Mouse (Mus musculus): ENCODE data around the gene Stambp. TPM values are rescaled to one million over a fixed set of nuclear protein-coding genes. Genes with fewer than 3 reads are reported as not detected.
"Not testable (repeated sequence)": the region's sequence is repeated elsewhere in the genome, so short reads cannot be mapped to it uniquely, and the experiment has no call there.

Stambp gene
- polyA plus RNA-seq, 1 experiment from 2014 or later, result 29.4 TPM

DNA sequence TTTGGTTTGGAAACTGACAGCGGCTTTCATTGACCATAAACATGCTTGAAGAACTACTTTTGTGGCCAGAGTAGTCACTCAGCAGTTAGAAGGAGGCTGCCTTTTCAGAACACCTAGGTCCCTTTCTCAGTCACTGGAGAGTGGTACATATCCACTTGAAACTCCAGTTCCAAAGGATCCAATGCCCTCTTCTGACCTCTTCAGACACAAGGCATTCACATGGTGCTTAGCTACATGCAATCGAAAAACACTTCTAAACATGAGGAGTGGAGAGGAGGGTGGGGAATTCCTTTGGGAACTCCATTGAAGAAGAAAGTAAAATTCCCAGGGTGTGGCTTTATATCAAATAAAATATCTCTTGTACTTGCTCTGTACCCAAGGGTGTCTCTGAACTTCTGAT is 22.5 kb upstream of the Stambp start:
- H3K27ac ChIP-seq (ENCODE audit: low read length), result no peak overlapping the region
- H3K4me3 ChIP-seq (ENCODE audit: low read length), result no peak overlapping the region
- H3K36me3 ChIP-seq (ENCODE audit: insufficient read depth, low read length), result no peaks in the 10 kb centered on the region
- no peak for ATAC-seq (ENCODE audit: low FRiP score, low TSS enrichment)
- WGBS, result 91% methylated on average over 2 of the region's 2 CpGs
- H3K27me3 ChIP-seq (ENCODE audit: insufficient read depth, low read length), result peaks cover 7% of the 10 kb centered on the region
- H3K9ac ChIP-seq (replicated peaks; ENCODE audit: low read length), result no peak overlapping the region
- H3K9me3 ChIP-seq (ENCODE audit: low read length), result no peaks in the 10 kb centered on the region
- no peak overlapping the region for H3K4me2 ChIP-seq (replicated peaks; ENCODE audit: low read depth, low read length)
- H3K4me1 ChIP-seq (ENCODE audit: insufficient read depth, low read length), result no peaks in the 10 kb centered on the region

DNA sequence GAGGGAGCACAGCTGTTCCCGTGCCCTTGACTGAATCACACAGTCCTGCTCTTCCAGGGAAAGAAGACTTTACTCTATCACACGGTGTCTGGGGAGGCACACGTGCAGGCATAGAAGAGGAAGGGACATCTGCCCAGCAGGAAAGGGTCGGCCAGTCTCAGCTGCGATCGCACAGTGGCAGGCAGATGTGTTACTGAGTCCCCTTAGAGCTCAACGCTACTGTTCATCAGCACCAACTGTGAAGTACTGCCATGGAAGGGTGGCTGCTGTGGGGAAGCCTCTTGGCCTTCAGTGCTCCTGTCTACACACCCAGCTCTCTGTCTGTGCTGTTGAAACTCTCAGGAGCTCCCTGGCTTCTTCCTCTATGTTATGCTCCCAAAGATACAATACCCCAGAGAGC is 21.4 kb upstream of the Stambp start:
- Histone ChIP-seq H3K27ac (ENCODE audit: low read length) (no peak overlapping the region), H3K9ac (replicated peaks; ENCODE audit: low read length) (no peak overlapping the region), H3K4me3 (ENCODE audit: low read length) (no peak overlapping the region), H3K4me2 (replicated peaks; ENCODE audit: low read depth, low read length) (no peak overlapping the region), H3K27me3 (ENCODE audit: insufficient read depth, low read length) (no peaks in the 10 kb centered on the region), H3K9me3 (ENCODE audit: low read length) (no peaks in the 10 kb centered on the region), H3K4me1 (ENCODE audit: insufficient read depth, low read length) (no peaks in the 10 kb centered on the region), H3K36me3 (ENCODE audit: insufficient read depth, low read length) (no peaks in the 10 kb centered on the region)
- WGBS, result 78% methylated on average over 7 of the region's 7 CpGs
- ATAC-seq (ENCODE audit: low FRiP score, low TSS enrichment), result no peak

DNA sequence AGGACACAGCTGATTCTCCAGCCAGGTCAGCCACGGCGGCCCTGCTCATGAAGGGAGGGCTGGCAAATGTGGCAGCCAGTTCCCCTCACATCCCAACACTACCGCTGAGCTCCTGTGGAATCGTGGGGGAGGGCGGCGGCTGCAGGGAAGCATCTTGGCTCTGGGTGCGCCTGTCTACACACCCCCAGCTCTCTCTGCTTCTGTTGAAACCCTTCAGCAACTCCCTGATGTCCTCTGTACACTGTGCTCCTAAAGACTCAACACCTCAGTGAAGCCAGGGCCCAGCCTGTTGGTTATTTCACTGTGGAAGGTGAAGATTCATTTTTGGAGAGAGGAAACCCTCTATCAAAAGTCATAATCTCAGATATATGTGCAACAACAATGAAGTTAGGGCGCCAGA is 19.5 kb upstream of the Stambp start:
- 60% methylated on average over 8 of the region's 8 CpGs for WGBS
- Histone ChIP-seq H3K9me3 (ENCODE audit: low read length) (no peaks in the 10 kb centered on the region), H3K36me3 (ENCODE audit: insufficient read depth, low read length) (no peaks in the 10 kb centered on the region), H3K4me2 (replicated peaks; ENCODE audit: low read depth, low read length) (no peak overlapping the region), H3K4me3 (ENCODE audit: low read length) (no peak overlapping the region), H3K27ac (ENCODE audit: low read length) (no peak overlapping the region), H3K4me1 (ENCODE audit: insufficient read depth, low read length) (no peaks in the 10 kb centered on the region), H3K27me3 (ENCODE audit: insufficient read depth, low read length) (no peaks in the 10 kb centered on the region), H3K9ac (replicated peaks; ENCODE audit: low read length) (no peak overlapping the region)
- ATAC-seq (ENCODE audit: low FRiP score, low TSS enrichment), result no peak

DNA sequence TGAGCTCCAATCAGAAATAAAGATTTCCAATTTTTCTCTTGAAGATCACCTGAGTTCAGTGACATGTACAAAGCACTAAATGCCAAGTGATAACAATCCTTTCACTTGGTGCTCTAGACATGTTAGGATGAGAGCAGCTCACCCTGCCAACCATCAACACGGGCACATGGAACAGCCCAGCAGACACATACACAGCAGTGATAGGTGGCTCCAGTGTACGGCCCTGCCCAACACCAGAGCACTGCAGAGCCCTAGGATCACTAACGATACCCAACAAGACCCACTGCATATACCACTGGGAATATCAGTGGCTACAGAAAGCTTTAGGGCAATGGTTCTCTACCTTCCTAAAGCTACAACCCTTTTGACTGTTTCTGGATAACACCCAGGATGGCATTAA is 17.8 kb upstream of the Stambp start:
- Histone ChIP-seq H3K27ac (ENCODE audit: low read length) (no peak overlapping the region), H3K27me3 (ENCODE audit: insufficient read depth, low read length) (no peaks in the 10 kb centered on the region), H3K4me3 (ENCODE audit: low read length) (no peak overlapping the region), H3K9me3 (ENCODE audit: low read length) (no peaks in the 10 kb centered on the region), H3K36me3 (ENCODE audit: insufficient read depth, low read length) (no peaks in the 10 kb centered on the region), H3K9ac (replicated peaks; ENCODE audit: low read length) (no peak overlapping the region), H3K4me2 (replicated peaks; ENCODE audit: low read depth, low read length) (no peak overlapping the region), H3K4me1 (ENCODE audit: insufficient read depth, low read length) (no peaks in the 10 kb centered on the region)
- ATAC-seq (ENCODE audit: low FRiP score, low TSS enrichment), result no peak
- WGBS, result 88% methylated on average over 3 of the region's 3 CpGs

DNA sequence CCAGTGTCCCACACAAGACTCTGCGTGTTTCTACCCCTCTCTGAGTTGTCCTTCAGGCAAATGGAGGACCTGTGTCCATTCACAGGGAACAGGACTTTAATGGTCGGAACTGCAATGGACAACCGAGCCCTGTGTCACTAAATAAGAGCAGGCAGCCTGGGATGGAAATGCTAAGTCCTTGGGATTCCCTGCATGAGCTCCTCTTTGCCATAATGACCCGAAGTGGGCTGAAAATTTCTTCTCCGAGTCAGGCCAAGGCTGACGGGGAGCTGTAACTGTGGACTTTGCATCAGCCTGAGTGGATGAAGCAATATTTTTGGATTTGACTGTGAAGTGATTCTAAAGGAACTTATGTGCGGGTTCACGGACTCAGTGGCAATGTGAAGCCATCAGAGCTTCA is 14.7 kb upstream of the Stambp start:
- H3K9me3 ChIP-seq (ENCODE audit: low read length); H3K4me2 ChIP-seq (replicated peaks; ENCODE audit: low read depth, low read length); H3K27me3 ChIP-seq (ENCODE audit: insufficient read depth, low read length); H3K4me1 ChIP-seq (ENCODE audit: insufficient read depth, low read length); ATAC-seq (ENCODE audit: low FRiP score, low TSS enrichment); H3K9ac ChIP-seq (replicated peaks; ENCODE audit: low read length); H3K36me3 ChIP-seq (ENCODE audit: insufficient read depth, low read length); H3K27ac ChIP-seq (ENCODE audit: low read length); H3K4me3 ChIP-seq (ENCODE audit: low read length): not testable (repeated sequence)
- WGBS, result 83% methylated on average over 8 of the region's 8 CpGs

DNA sequence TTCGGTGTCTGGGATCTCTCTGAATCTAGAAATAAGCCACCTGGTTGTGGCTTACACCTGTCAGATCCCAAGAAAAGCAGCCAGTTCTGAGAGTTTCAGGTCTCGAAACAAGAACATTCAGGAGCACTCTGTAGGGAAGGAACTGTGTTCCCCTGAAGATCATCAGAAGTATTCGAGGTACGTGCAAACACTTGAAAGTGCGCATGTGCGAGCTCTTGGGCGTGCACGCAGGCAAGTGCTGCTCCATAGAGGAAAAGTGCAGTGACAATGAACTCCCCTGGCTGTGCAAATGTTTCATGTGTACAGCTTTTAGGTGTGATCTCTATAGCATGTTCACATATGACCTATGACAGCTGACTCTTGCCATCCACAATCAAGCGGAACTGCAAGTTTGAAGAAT is 12.8 kb upstream of the Stambp start:
- H3K4me2 ChIP-seq (replicated peaks; ENCODE audit: low read depth, low read length); H3K27me3 ChIP-seq (ENCODE audit: insufficient read depth, low read length); H3K4me1 ChIP-seq (ENCODE audit: insufficient read depth, low read length); H3K9ac ChIP-seq (replicated peaks; ENCODE audit: low read length); H3K36me3 ChIP-seq (ENCODE audit: insufficient read depth, low read length); H3K4me3 ChIP-seq (ENCODE audit: low read length); ATAC-seq (ENCODE audit: low FRiP score, low TSS enrichment); H3K27ac ChIP-seq (ENCODE audit: low read length); H3K9me3 ChIP-seq (ENCODE audit: low read length): not testable (repeated sequence)
- WGBS, result 79% methylated on average over 9 of the region's 9 CpGs

DNA sequence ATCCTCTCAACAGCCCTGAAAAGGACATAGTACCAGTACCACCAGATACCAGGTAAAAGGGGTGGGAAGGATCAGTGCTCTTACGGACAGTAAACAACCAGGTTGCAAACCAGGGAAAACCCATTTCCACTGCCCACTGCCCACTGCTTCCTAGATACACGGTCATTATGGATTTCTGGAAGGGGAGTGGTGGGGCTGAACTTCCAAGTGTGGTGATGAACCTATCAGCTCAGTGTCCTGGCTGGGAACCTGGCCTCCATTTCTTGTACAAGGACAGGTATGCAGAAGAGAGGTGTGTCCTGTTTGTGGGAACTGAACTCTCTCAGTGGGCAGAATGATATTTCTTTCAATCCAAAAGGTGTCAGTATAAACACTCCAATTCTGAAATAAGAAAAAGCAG is 11.1 kb upstream of the Stambp start:
- no peak for ATAC-seq (ENCODE audit: low FRiP score, low TSS enrichment)
- no peaks in the 10 kb centered on the region for H3K9me3 ChIP-seq (ENCODE audit: low read length)
- H3K4me3 ChIP-seq (ENCODE audit: low read length), result no peak overlapping the region
- no peaks in the 10 kb centered on the region for H3K36me3 ChIP-seq (ENCODE audit: insufficient read depth, low read length)
- no peak overlapping the region for H3K27ac ChIP-seq (ENCODE audit: low read length)
- 76% methylated on average over 2 of the region's 2 CpGs for WGBS
- no peaks in the 10 kb centered on the region for H3K4me1 ChIP-seq (ENCODE audit: insufficient read depth, low read length)
- H3K27me3 ChIP-seq (ENCODE audit: insufficient read depth, low read length), result 0 out of 2 replicates have a peak, but pooled peaks cover 5% of the 10 kb centered on the region
- no peak overlapping the region for H3K9ac ChIP-seq (replicated peaks; ENCODE audit: low read length)
- H3K4me2 ChIP-seq (replicated peaks; ENCODE audit: low read depth, low read length), result no peak overlapping the region

DNA sequence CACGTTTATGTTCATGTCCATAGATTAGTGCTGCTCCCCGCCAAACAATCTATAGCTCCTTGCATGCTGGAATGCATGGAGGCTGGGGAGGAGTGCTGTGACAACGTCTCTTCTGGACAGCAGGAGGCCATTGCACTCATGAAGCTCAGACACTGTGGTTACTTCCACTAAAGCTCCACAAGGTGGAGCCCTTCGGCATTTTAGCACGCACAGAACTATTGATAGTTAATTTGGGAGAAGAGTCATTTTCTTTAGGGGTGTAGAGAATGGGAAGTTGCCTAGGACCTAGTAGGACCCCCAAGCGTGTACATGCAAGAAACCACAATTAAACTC is 10.4 kb upstream of the Stambp start:
- H3K4me2 ChIP-seq (replicated peaks; ENCODE audit: low read depth, low read length), result 0 out of 2 replicates have a peak overlapping the region, but pooled peaks have one; percentile 10
- no peaks in the 10 kb centered on the region for H3K4me1 ChIP-seq (ENCODE audit: insufficient read depth, low read length)
- no peak overlapping the region for H3K9ac ChIP-seq (replicated peaks; ENCODE audit: low read length)
- WGBS, result 3% methylated on average over 6 of the region's 6 CpGs
- H3K27me3 ChIP-seq (ENCODE audit: insufficient read depth, low read length), result 0 out of 2 replicates have a peak, but pooled peaks cover 5% of the 10 kb centered on the region
- no peak overlapping the region for H3K4me3 ChIP-seq (ENCODE audit: low read length)
- no peaks in the 10 kb centered on the region for H3K9me3 ChIP-seq (ENCODE audit: low read length)
- no peaks in the 10 kb centered on the region for H3K36me3 ChIP-seq (ENCODE audit: insufficient read depth, low read length)
- ATAC-seq (ENCODE audit: low FRiP score, low TSS enrichment), result peak; percentile 59; the same call in 1 of the 2 replicates
- no peak overlapping the region for H3K27ac ChIP-seq (ENCODE audit: low read length)

DNA sequence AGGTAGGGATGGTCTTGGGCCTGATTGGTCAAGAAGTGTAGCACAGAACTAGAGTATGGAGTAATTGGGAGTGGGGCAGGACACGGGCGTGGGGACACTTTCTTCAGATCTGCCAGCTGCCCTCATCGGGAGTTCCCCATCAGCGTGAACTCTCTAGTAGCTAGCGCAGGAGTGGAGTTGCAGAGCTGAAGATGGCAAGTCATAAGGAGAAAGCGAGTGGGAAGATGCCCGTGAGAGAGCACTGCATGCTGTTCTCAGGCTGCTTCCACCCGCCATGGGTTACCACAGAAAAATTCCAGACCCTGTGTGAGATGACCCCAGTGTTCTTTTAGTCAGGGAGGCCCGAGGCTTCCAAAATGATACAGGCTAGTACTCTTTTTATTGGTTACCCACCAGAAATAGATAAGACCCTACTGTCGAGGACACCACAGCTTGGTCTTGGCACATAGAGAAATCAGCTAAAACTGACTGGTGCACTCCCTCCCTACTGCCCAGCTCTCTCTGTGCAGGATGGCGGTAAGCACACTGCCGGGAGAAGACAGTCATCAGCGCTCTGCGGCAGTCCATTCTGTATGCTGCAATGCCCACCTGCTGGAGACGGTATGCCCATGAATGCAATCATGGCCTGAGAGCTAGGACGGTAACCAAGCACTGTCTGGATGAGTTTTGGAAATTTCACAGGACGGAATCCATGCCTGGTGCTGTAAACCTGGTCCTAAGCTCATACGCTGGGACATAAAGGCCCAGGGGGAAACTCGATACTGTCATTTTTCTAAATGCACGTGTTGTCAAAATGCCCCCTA is 9.8 kb upstream of the Stambp start:
- no peak for ATAC-seq (ENCODE audit: low FRiP score, low TSS enrichment)
- no peak overlapping the region for H3K27ac ChIP-seq (ENCODE audit: low read length)
- no peaks in the 10 kb centered on the region for H3K9me3 ChIP-seq (ENCODE audit: low read length)
- no peak overlapping the region for H3K9ac ChIP-seq (replicated peaks; ENCODE audit: low read length)
- H3K36me3 ChIP-seq (ENCODE audit: insufficient read depth, low read length), result no peaks in the 10 kb centered on the region
- no peak overlapping the region for H3K4me3 ChIP-seq (ENCODE audit: low read length)
- H3K4me1 ChIP-seq (ENCODE audit: insufficient read depth, low read length), result no peaks in the 10 kb centered on the region
- 0 out of 2 replicates have a peak, but pooled peaks cover 5% of the 10 kb centered on the region for H3K27me3 ChIP-seq (ENCODE audit: insufficient read depth, low read length)
- WGBS, result 52% methylated on average over 20 of the region's 20 CpGs
- H3K4me2 ChIP-seq (replicated peaks; ENCODE audit: low read depth, low read length), result peak overlapping the region; percentile 10; the same call in 1 of the 2 replicates

DNA sequence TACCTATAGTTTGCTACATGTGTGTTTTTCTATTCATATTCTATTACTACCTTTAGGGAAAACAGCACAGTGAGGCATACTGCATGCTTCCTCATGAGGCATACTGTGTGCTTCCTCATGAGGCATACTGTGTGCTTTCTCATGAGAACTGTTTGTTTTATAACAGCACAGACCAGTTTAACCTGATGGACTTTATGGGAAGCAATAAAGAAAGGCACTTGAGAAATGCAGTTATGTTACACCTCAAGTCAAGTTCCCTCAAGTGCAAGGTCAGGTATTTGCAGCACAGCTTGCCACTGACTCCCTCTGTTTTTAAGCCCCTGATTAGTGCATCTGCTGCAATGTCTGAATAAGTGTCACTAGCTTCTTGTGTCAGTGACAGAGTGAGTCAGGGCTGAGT is 5.0 kb upstream of the Stambp start:
- Histone ChIP-seq H3K4me1 (ENCODE audit: insufficient read depth, low read length) (no peaks in the 10 kb centered on the region), H3K36me3 (ENCODE audit: insufficient read depth, low read length) (no peaks in the 10 kb centered on the region), H3K4me3 (ENCODE audit: low read length) (no peak overlapping the region), H3K4me2 (replicated peaks; ENCODE audit: low read depth, low read length) (no peak overlapping the region), H3K9me3 (ENCODE audit: low read length) (no peaks in the 10 kb centered on the region), H3K27ac (ENCODE audit: low read length) (no peak overlapping the region), H3K9ac (replicated peaks; ENCODE audit: low read length) (no peak overlapping the region), H3K27me3 (ENCODE audit: insufficient read depth, low read length) (0 out of 2 replicates have a peak, but pooled peaks cover 11% of the 10 kb centered on the region)
- no peak for ATAC-seq (ENCODE audit: low FRiP score, low TSS enrichment)

Data from kidney, embryonic 16.5 days (tissue).